Mouse (Mus musculus) stomach, embryonic 16.5 days (tissue): ENCODE data around the gene Tcf3. TPM values are rescaled to one million over a fixed set of nuclear protein-coding genes. Genes with fewer than 3 reads are reported as not detected.

ENCODE experiments used
- ATAC-seq: fragments of 200-750 bp; cut with Nextera tagmentation; 2 replicates; pipeline ENCODE4 v1.8.0; 2017; ENCODE audit warnings: moderate number of reproducible peaks, moderate TSS enrichment; ENCODE audit not compliant: insufficient read depth, low FRiP score
- H3K27ac ChIP-seq: fragments of 300-500 bp; sonication (generic); 2 replicates; pipeline ENCODE4 v1.5.1; 2014; ENCODE audit warnings: low read length
- H3K27me3 ChIP-seq: fragments of 300-500 bp; sonication (generic); 2 replicates; pipeline ENCODE4 v1.6.1; 2014; ENCODE audit warnings: low read length, control low read depth, mixed read lengths; ENCODE audit not compliant: control insufficient read depth, insufficient read depth
- H3K36me3 ChIP-seq: fragments of 300-500 bp; sonication (generic); 2 replicates; pipeline ENCODE4 v1.6.1; 2014; ENCODE audit warnings: low read length; ENCODE audit not compliant: control insufficient read depth, insufficient read depth
- H3K4me1 ChIP-seq: fragments of 300-500 bp; sonication (generic); 2 replicates; pipeline ENCODE4 v1.6.1; 2014; ENCODE audit warnings: low read length, control low read depth, mixed read lengths; ENCODE audit not compliant: control insufficient read depth, insufficient read depth
- H3K4me2 ChIP-seq: fragments of 300-500 bp; sonication (generic); 2 replicates; pipeline ENCODE4 v1.6.1; 2014; ENCODE audit warnings: low read depth, low read length, mixed read lengths
- H3K4me3 ChIP-seq: fragments of 300-500 bp; sonication (generic); replicated peaks from 2 replicates; pipeline ENCODE4 v1.5.1; 2014; ENCODE audit warnings: mild to moderate bottlenecking, low read length
- H3K9ac ChIP-seq: fragments of 300-500 bp; sonication (generic); 2 replicates; pipeline ENCODE4 v1.6.1; 2014; ENCODE audit warnings: low read length
- H3K9me3 ChIP-seq: fragments of 300-500 bp; sonication (generic); replicated peaks from 2 replicates; pipeline ENCODE4 v1.6.1; 2016; ENCODE audit warnings: low read length, control low read depth; ENCODE audit not compliant: control insufficient read depth
- WGBS: fragments of 180-500 bp; shearing (Covaris S2); extraction: QIAGEN DNeasy Blood & Tissue Kit; methylation state at CpG from one replicate; pipeline ENCODE4 v1.1.7; 2014; 5-methylcytosine and 5-hydroxymethylcytosine counted together
- polyA plus RNA-seq: library from polyadenylated mRNA; unstranded; fragments of >200 nt; fragmentation: Nextera tagmentation; extraction: Ambion mirVana; gene quantifications from 2 replicates; pipeline ENCODE4 v1.2.1, GENCODE M21; 2015

Gene Tcf3
- 46.1 and 57.9 TPM in 2 replicates for polyA plus RNA-seq

DNA sequence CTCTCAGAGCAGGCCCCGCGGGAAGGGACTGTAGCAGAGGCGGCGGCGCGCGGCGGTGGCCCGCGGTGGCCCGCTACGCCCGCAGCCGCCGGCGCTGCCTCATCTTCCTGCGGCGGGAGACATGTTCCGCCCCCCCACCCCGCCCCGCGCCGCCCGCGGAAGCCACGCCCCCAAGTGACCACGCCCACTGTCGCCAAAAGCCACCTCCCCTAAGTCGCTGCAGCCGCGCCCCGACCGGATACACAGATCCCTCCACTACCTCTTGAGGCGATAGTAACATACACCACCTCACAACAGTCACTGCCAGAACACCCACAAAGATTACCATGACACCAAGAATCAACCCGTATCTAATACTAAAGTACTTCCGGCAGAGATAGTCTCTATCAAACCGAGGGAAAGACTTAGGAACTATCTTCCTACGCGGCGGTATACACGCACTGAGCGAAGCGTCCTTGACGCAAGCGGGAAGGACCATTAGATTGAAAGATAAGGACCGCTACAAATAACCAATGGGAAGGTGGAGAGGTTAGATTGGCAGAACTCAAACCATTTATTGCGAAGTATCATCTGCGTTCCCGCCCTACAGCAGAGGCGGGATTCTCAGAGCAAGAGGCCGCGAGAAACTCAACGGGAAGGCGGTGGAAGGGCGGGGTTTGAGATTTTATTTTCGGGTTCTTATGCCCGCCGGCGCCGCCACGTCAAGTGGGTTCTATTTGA, at the start of gene Tcf3:
Gene Tcf3, minus strand, starts transcription at position 135 of the 720 bp plus-strand sequence.
- under 1% methylated on average over 61 of the region's 61 CpGs for WGBS
- ATAC-seq = peak; percentile 92
- Histone ChIP-seq H3K9me3 (no peaks in the 10 kb centered on the region), H3K4me1 (peaks cover 37% of the 10 kb centered on the region), H3K27ac (peak within 1 kb of the TSS; percentile 95), H3K36me3 (0 out of 2 replicates have a peak, but pooled peaks cover 13% of the 10 kb centered on the region), H3K4me3 (peak within 1 kb of the TSS; percentile 97), H3K4me2 (peak within 1 kb of the TSS; percentile 96), H3K9ac (peak within 1 kb of the TSS; percentile 99), H3K27me3 (no peaks in the 10 kb centered on the region)

GRCm38 (mm10) chr10:80481002-80481401, 47.6 kb upstream of the Tcf3 start:
- no peak for ATAC-seq
- Histone ChIP-seq H3K27ac (no peak overlapping the region), H3K9me3 (no peaks in the 10 kb centered on the region), H3K4me2 (no peak overlapping the region), H3K4me1 (no peaks in the 10 kb centered on the region; the same call in 1 of the 2 replicates), H3K4me3 (no peak overlapping the region), H3K36me3 (no peaks in the 10 kb centered on the region), H3K9ac (no peak overlapping the region), H3K27me3 (peaks cover 10% of the 10 kb centered on the region)
- WGBS = 19% methylated on average over 5 of the region's 5 CpGs

DNA sequence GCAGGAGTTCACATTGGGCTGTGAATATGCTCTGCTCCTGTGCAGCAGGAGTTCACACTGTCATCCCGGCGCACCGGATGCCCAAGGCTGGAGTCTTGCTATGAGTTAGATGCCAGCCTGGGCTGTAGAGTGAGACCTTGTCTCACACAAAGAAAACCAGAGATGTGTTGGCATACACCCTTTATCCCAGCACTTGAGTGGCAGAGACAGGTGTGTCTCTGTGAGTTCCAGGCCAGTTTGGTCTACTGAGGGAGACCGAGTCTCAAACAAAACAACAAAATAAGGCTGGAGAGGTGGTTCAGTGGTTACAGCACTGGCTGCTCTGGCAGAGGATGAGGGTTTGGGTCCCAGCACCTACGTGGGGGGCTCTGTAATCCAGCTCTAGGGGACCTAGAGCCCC, 45.1 kb upstream of the Tcf3 start:
- no peaks in the 10 kb centered on the region; the same call in 1 of the 2 replicates for H3K4me1 ChIP-seq
- H3K4me2 ChIP-seq = no peak overlapping the region
- 72% methylated on average over 5 of the region's 5 CpGs for WGBS
- no peak overlapping the region for H3K4me3 ChIP-seq
- no peaks in the 10 kb centered on the region for H3K9me3 ChIP-seq
- no peaks in the 10 kb centered on the region for H3K36me3 ChIP-seq
- no peak overlapping the region for H3K27ac ChIP-seq
- no peak for ATAC-seq
- no peaks in the 10 kb centered on the region; the same call in none of the 2 replicates for H3K27me3 ChIP-seq
- H3K9ac ChIP-seq = no peak overlapping the region

GRCm38 (mm10) chr10:80475290-80475959, 42.0 kb upstream of the Tcf3 start:
- Histone ChIP-seq H3K27me3 (peaks cover 10% of the 10 kb centered on the region), H3K9me3 (no peaks in the 10 kb centered on the region), H3K36me3 (no peaks in the 10 kb centered on the region), H3K9ac (peak overlapping the region; percentile 73), H3K4me2 (peak overlapping the region; percentile 61), H3K27ac (no peak overlapping the region), H3K4me3 (peak overlapping the region; percentile 53), H3K4me1 (no peaks in the 10 kb centered on the region)
- peak; percentile 92 for ATAC-seq
- WGBS = under 1% methylated on average over 58 of the region's 58 CpGs

DNA sequence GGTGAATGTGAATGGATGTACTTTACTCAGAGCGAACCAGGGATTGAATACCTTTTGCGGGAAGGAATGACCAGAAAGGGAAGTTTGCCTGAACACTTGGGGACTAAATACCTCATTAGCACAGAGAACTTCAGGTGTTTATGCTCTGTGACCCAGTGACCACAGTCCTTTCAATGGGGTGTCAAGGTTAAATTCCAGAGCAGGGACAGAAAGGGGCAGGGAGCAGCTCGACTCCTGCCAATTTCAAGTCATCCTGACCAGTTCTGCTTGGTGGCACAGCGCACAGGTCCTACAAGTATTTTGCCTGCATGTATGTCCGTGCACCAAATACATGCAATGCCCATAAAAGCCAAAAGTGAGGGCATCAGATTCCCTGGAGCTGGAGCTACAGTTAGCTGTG, 31.6 kb upstream of the Tcf3 start:
- H3K9me3 ChIP-seq = no peaks in the 10 kb centered on the region
- H3K4me3 ChIP-seq = no peak overlapping the region
- no peak overlapping the region for H3K4me2 ChIP-seq
- no peak overlapping the region for H3K27ac ChIP-seq
- peaks cover 8% of the 10 kb centered on the region; the same call in 1 of the 2 replicates for H3K27me3 ChIP-seq
- H3K36me3 ChIP-seq = no peaks in the 10 kb centered on the region
- no peak for ATAC-seq
- WGBS = 67% methylated on average over 5 of the region's 5 CpGs
- H3K4me1 ChIP-seq = no peaks in the 10 kb centered on the region
- H3K9ac ChIP-seq = no peak overlapping the region

- Histone ChIP-seq H3K27me3 (peaks cover 8% of the 10 kb centered on the region; the same call in 1 of the 2 replicates), H3K9me3 (no peaks in the 10 kb centered on the region), H3K4me1 (no peaks in the 10 kb centered on the region), H3K9ac (no peak overlapping the region), H3K27ac (no peak overlapping the region), H3K36me3 (no peaks in the 10 kb centered on the region), H3K4me2 (no peak overlapping the region), H3K4me3 (no peak overlapping the region)
- 14% methylated on average over 19 of the region's 19 CpGs for WGBS
- no peak for ATAC-seq
Observed at GRCm38 (mm10) chr10:80464381-80465035, 31.1 kb upstream of the Tcf3 start.

DNA sequence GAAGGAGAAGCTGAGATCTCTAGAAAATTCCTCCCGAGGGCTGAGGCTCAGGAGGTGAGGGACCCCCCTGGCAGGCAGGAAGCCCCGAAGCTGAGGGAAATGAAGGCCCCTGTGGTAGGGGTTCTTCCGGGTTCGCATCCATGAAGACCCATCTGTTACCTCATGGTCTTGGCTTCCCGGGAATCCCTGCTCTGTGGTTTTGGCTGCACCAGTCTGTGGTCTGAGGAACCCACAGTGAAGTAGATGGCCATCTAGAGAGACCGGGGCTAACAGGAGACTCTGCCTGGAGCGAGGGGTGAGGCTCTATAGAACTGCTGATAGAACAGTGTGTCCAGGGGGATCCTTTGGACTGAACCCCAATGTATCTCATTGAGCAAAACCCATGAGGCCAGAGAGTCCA, 27.9 kb upstream of the Tcf3 start:
- 72% methylated on average over 7 of the region's 7 CpGs for WGBS
- no peaks in the 10 kb centered on the region for H3K36me3 ChIP-seq

DNA sequence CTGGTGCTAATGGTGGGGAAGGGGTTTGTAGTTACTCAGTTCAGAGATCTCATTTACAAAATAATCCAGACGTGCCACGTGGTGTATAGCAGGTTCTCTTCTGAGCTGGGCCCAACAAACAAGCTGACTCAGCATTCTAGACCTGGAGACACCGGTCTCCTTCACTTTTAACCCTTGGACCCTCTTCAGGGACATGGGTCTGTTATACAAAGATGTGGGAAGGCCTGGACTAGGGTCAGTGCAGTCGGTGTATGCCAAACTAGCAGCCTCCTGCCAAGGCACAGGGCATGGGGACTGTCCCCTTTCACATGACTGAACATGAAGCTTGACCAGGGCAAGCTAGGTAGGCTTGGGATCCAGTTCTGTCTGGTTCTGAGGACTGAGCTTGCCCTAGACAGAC, 26.9 kb upstream of the Tcf3 start:
- no peak overlapping the region for H3K4me2 ChIP-seq
- H3K4me1 ChIP-seq = no peaks in the 10 kb centered on the region
- ATAC-seq = no peak
- WGBS = 62% methylated on average over 4 of the region's 4 CpGs
- no peaks in the 10 kb centered on the region for H3K36me3 ChIP-seq
- peaks cover 8% of the 10 kb centered on the region; the same call in 1 of the 2 replicates for H3K27me3 ChIP-seq
- no peaks in the 10 kb centered on the region for H3K9me3 ChIP-seq
- no peak overlapping the region for H3K27ac ChIP-seq
- H3K9ac ChIP-seq = no peak overlapping the region
- H3K4me3 ChIP-seq = no peak overlapping the region

More for the DNA sequence above, 27.9 kb upstream of the Tcf3 start:
- no peak for ATAC-seq
- Histone ChIP-seq H3K4me1 (no peaks in the 10 kb centered on the region), H3K4me3 (no peak overlapping the region), H3K27me3 (peaks cover 8% of the 10 kb centered on the region; the same call in 1 of the 2 replicates), H3K4me2 (no peak overlapping the region), H3K9me3 (no peaks in the 10 kb centered on the region), H3K27ac (no peak overlapping the region), H3K9ac (no peak overlapping the region)

- Histone ChIP-seq H3K4me2 (no peak overlapping the region), H3K4me1 (no peaks in the 10 kb centered on the region), H3K9me3 (no peaks in the 10 kb centered on the region), H3K27ac (no peak overlapping the region), H3K36me3 (no peaks in the 10 kb centered on the region), H3K27me3 (peaks cover 8% of the 10 kb centered on the region; the same call in 1 of the 2 replicates), H3K4me3 (no peak overlapping the region), H3K9ac (no peak overlapping the region)
- 90% methylated on average over 11 of the region's 11 CpGs for WGBS
- ATAC-seq = no peak
Observed at GRCm38 (mm10) chr10:80459671-80460070, 26.2 kb upstream of the Tcf3 start.
